ENCODE assay signal across 8 mouse cellular contexts in genomic region chr9:59291688-59292492, GRCm38 (mm10). TPM values are rescaled to one million over a fixed set of nuclear protein-coding genes. Genes with fewer than 3 reads are reported as not detected.
DNase-seq lines count a peak whose midpoint lies in the region; ATAC-seq and TF ChIP-seq lines count a peak whose summit lies in the region.

No protein-coding gene starts in this region.

- peak overlapping the region; percentile 74 for H3ac ChIP-seq in C2C12 (ENCODE audit: control insufficient read depth, insufficient read length, low read depth)

- no peaks in the 10 kb centered on the region for H3K9me3 ChIP-seq in heart, embryonic 11.5 days (replicated peaks; ENCODE audit: control insufficient read depth, low read length)
- no peaks in the 10 kb centered on the region for H3K9me3 ChIP-seq in erythroblast, embryonic 14.5 days (ENCODE audit: control insufficient read depth, low read length)
- no peaks in the 10 kb centered on the region for H3K9me3 ChIP-seq in liver, embryonic 12.5 days (replicated peaks)

- no peaks in the 10 kb centered on the region for H3K36me3 ChIP-seq in heart, embryonic 11.5 days (ENCODE audit: control insufficient read depth, insufficient read depth, low read length)
- no peaks in the 10 kb centered on the region for H3K36me3 ChIP-seq in C2C12 (ENCODE audit: control insufficient read depth, insufficient read depth)
- peaks cover 5% of the 10 kb centered on the region for H3K36me3 ChIP-seq in erythroblast, embryonic 14.5 days (ENCODE audit: control insufficient read depth)
- no peaks in the 10 kb centered on the region for H3K36me3 ChIP-seq in liver, embryonic 12.5 days

- H3K27ac ChIP-seq in heart, embryonic 11.5 days (ENCODE audit: low read depth, low read length), result peak overlapping the region; percentile 91
- H3K27ac ChIP-seq in liver, embryonic 12.5 days, result peak overlapping the region; percentile 82

- 2% methylated on average over 50 of the region's 50 CpGs for WGBS in heart, embryonic 11.5 days (ENCODE audit: insufficient replicate concordance)
- WGBS in liver, embryonic 12.5 days (ENCODE audit: insufficient replicate concordance), result under 1% methylated on average over 50 of the region's 50 CpGs

- H3K4me3 ChIP-seq in heart, embryonic 11.5 days (ENCODE audit: low read depth, low read length), result peak overlapping the region; percentile 95
- H3K4me3 ChIP-seq in C2C12 (ENCODE audit: insufficient read depth, poor library complexity, severe bottlenecking), result peak overlapping the region; percentile 66
- H3K4me3 ChIP-seq in erythroblast, embryonic 14.5 days (replicated peaks), result peak overlapping the region; percentile 85
- H3K4me3 ChIP-seq in liver, embryonic 12.5 days, result peak overlapping the region; percentile 79

- H3K9ac ChIP-seq in heart, embryonic 11.5 days (ENCODE audit: low read depth, low read length), result peak overlapping the region; percentile 96
- H3K9ac ChIP-seq in liver, embryonic 12.5 days, result peak overlapping the region; percentile 88

- no peak for DNase-seq in heart, adult 11 months
- no peak for DNase-seq in right cerebral cortex, postnatal 25 days
- DNase-seq in ovary, postnatal 10 days (ENCODE audit: low spot score), result no peak
- DNase-seq in testis, postnatal 10 days (ENCODE audit: low spot score), result no peak

- peaks cover 38% of the 10 kb centered on the region for H3K79me2 ChIP-seq in C2C12 (ENCODE audit: control insufficient read depth, insufficient read depth)

- peak; percentile 69 for ATAC-seq in heart, embryonic 11.5 days (replicated peaks; ENCODE audit: insufficient number of reproducible peaks, low FRiP score, low TSS enrichment)
- peak; percentile 69 for ATAC-seq in liver, embryonic 12.5 days

- peak overlapping the region; percentile 82 for H3K4me2 ChIP-seq in heart, embryonic 11.5 days
- H3K4me2 ChIP-seq in liver, embryonic 12.5 days, result peak overlapping the region; percentile 89

- peaks cover 21% of the 10 kb centered on the region for H3K4me1 ChIP-seq in heart, embryonic 11.5 days (ENCODE audit: control insufficient read depth, insufficient read depth, low read length)
- peaks cover 87% of the 10 kb centered on the region for H3K4me1 ChIP-seq in erythroblast, embryonic 14.5 days (ENCODE audit: control insufficient read depth)
- H3K4me1 ChIP-seq in liver, embryonic 12.5 days, result peaks cover 86% of the 10 kb centered on the region

- H3K79me3 ChIP-seq in C2C12 (ENCODE audit: low read depth), result peaks cover 22% of the 10 kb centered on the region

- H3K27me3 ChIP-seq in heart, embryonic 11.5 days (ENCODE audit: control insufficient read depth, insufficient read depth, low read length), result no peaks in the 10 kb centered on the region
- no peaks in the 10 kb centered on the region for H3K27me3 ChIP-seq in C2C12 (ENCODE audit: control insufficient read depth, insufficient read depth, insufficient read length)
- no peaks in the 10 kb centered on the region for H3K27me3 ChIP-seq in erythroblast, embryonic 14.5 days (ENCODE audit: control insufficient read depth)
- H3K27me3 ChIP-seq in liver, embryonic 12.5 days (replicated peaks), result no peaks in the 10 kb centered on the region

- TF ChIP-seq CTCF in C2C12 (IDR thresholded peaks at IDR 0.05; ENCODE audit: control insufficient read depth, insufficient read depth, insufficient read length), result no peak

TF ChIP-seq in C2C12, 6 proteins besides CTCF, POLR2A, EP300 and RAD21:
- TF ChIP-seq CEBPB (IDR thresholded peaks at IDR 0.05; ENCODE audit: low read depth), result no peak

RNA-seq across cellular contexts. Expression of gene Adpgk, which starts 0.5 kb away (rescaled TPM):
- polyA plus RNA-seq in heart, embryonic 11.5 days (2014; fragmentation: Nextera tagmentation; extraction: Ambion mirVana), result 29.5 and 29.6 TPM in 2 replicates
- polyA plus RNA-seq in C2C12 (2012; fragmentation: generic; extraction: Trizol), result 28.7 TPM
- polyA plus RNA-seq in erythroblast, embryonic 14.5 days (2012), result 0.17 and 0.26 TPM in 2 replicates
- polyA plus RNA-seq in liver, embryonic 12.5 days (2016; fragmentation: Nextera tagmentation; extraction: Ambion mirVana), result 27.4 and 28.8 TPM in 2 replicates

Comparison
In these comparisons a context has a peak if more than half of its experiments do, and no peak if none do; other contexts are left out.
1. RNA of gene Adpgk, which starts 0.5 kb away (polyA plus RNA-seq): 29.5 to 29.6 TPM in heart, embryonic 11.5 days, 28.7 TPM in C2C12 (single experiment) and 27.4 to 28.8 TPM in liver, embryonic 12.5 days; 0.17 to 0.26 TPM in erythroblast, embryonic 14.5 days; every median in the first group is over 10 times any median in the second.
2. Peak in every context shown above with its lines, with median percentiles within 50 percentile points of each other: H3K4me3 ChIP-seq.